Mouse (Mus musculus) thymus, postnatal 14 days (tissue): ENCODE measurements at regions not wholly inside any gene's neighbourhood (a gene's known extent, or its start where the extent isn't known, plus 50 kb on each side); places are given as distances from the start of the nearest gene placed in this dataset.

Experiments
- DNase-seq: peaks from one replicate; pipeline ENCODE4 v3.0.0; 2021

DNA sequence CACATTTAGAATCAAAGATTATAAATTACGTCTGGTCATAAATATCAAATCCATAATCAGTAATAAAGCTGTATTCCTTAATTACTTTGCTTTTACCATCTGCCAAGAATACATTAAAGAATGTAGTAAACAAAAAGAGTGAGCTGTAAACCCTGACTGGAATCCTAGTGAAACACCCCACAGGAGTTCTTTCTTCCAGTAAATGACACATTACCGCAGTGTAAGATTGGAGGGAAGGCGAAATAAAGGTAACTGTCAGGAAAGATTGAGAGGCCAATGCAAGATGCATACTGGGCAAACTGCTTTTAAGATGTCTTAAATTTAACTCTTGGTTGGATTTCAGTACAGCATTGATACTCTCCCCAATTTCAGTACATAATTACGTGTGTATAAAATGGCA, 772.0 kb downstream of the Hace1 start:
- DNase-seq = no peak

DNA sequence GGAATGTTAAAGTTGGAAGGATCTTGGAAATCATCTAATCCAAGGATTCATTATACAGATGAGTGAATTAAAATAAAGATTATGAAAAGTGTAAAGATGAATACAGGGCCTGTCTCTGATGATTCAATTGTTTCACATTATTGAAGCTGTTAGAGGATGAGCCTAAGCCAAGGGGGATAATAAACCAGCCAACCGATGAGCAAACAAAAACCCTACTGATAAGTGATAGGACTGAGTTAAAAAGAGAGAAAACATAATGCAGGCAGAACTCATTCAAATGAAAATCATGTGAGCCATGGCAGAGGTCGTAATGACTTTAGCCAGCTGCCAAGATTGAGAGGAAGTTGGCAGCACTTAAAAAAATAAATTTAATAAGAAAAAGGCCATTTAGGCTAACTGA, 772.6 kb downstream of the Hace1 start:
- DNase-seq = no peak

DNA sequence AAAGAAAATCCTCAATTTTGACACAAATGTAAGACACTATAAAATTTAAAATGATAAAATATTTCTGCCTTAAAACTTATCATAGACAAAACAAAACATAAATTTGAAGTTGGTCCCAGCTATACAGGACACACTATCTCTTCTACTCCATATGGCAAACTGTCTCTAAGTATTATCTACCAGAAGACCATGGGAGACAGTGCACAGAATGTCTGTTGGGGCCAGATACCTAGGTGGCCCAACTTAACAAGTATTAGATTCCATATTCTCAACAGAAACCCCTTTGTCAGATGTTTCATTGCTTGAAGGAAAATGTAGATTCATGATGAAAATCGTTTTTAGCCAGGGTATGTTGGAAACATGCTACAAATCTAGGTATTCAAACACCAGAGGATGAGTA, 779.1 kb downstream of the Hace1 start:
- no peak for DNase-seq

DNA sequence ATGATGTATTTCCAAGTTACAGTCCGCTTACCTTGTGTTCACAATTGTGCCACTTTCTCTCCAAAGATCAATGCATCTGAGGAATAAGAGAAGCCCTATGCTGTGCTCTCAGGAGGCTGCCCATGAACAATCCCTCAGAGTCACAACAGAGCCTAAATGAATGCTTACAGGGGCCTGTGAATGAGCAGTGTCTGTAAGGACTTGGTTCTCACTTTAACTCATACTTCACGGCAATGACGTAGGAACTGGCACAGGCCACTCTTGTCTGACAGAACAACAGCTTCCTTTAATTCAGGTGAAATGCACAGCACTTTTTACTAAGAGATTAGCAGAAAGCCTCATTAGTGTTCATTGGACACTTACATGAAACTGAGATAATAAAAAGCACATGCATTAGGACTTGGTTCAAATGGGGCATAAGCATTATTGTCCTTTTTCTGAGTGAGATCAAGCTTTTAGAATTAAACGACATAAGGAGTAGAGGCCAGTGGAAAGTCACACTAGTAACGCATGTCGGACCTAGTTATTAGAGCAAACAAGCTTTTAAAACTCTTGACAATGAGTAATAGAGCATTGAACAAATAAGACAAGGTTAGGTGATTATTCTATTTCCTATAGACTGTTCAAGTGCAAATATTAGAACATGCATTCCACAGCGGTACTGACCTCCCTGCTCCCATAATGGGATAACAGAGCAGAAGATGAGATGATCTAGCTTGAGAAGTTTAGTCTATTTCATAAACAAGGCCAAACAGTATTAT, 796.3 kb downstream of the Hace1 start:
- no peak for DNase-seq

DNA sequence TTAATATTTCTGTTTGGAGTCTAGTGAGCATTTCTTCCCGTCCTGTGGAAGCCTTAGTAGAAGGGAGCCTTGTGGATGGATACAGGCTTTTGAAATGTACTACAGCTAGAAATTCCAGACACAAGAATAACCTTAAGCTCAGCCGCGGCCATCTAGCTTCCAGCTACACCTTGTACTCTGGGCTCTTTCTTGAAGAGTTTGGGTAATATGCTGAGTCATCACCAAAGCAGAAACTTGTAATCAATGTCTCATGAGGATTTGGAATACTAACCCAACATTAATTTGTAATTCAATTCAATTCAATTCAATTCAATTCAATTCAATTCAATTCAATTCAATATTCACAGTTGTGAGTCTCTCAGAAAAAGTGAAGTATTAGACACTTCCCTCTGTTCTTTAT, 797.0 kb downstream of the Hace1 start:
- no peak for DNase-seq

DNA sequence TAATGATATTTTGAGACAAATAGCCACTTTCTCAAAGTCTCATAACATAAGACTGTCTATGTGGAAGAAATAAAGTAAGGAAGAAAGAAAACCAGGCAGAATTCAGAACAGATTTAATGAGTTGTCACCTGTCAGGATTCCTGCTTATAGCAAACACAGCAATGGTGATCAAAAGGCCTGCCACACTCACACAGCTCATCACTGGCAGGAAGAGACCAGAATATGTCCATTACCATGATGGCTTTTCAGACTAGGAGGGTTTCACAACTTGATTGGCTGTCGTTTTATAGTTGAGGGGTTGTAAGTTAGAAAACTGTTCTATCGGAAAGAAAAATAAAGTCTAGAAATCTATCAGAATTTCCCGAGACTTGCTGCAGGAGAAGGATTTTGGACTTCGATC, 819.5 kb downstream of the Hace1 start:
- no peak for DNase-seq

DNA sequence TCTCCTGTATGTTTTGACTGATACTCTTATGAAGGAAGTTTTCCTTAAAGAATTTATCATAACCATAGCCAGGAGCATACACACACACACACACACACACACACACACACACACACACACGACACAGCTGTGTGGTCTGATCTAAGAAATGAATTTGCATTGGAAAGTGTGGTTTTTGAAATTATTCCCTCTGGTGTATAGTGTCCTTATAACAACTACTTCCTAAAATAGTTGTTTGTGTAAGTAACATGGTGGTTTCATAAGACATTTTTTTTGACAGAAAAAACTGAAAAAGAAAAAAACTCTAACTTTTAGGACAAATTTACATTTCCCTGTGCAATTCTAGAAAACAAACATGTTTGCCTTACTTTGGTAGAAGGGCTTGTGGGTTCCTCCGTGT, 826.3 kb downstream of the Hace1 start:
- no peak for DNase-seq
